Comparison of ENCODE assay signal across 14 mouse cellular contexts in the genomic region with DNA sequence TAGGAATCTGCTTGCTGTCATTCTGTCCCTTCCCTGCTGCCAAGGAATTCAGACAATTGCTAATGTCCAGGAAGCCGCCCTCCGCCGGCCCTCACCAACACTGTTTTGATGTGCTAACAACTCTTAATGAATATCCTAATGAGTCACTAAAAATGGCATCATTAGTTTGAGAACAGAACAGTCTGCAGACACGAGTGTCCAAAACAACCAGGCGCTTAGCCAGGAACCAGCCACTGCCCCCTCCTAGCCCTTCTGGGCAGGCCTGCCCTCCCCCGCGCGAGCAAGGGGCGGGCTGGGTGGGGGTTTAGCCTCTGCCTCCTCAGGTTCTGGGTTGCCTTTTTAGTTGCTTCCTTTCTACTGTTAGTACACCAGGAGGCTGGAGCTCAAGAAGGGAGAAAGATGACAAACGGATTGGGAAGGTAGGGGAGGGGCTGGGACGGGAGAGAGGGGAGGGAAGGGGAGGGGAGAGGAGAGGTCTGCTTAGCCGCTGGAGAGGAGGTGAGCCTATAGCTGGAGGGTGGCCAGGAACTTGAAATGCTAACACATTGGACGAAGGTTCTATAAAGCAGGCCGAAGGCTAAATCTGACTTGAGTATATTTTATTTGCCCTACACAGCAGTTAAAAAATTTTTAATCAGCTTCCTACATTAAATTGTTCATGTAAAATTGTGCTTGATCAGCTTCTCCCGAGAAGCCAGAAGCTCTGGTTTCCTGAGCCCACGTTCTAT. TPM values are rescaled to one million over a fixed set of nuclear protein-coding genes. Genes with fewer than 3 reads are reported as not detected.
DNase-seq lines count a peak whose midpoint lies in the region; ATAC-seq lines count a peak whose summit lies in the region.
"Had no signal": no experiment of that assay in that cellular context is flagged by ENCODE, and none has a peak within 500 bp of the region (broad histone marks: within the 10 kb centered on the region; RNA-seq: fewer than 3 reads in every experiment).

No protein-coding gene starts in this region.

- ATAC-seq in hindbrain, embryonic 13.5 days (ENCODE audit: low FRiP score) = no peak
- no peak for ATAC-seq in hindbrain, embryonic 12.5 days (ENCODE audit: low FRiP score)
- ATAC-seq in midbrain, embryonic 11.5 days (ENCODE audit: low FRiP score) = no peak
- ATAC-seq in midbrain, embryonic 16.5 days = no peak
- ATAC-seq in forebrain, embryonic 11.5 days (replicated peaks; ENCODE audit: low FRiP score) = no peak
- ATAC-seq: intestine, embryonic 16.5 days had no signal

- WGBS in hindbrain, embryonic 13.5 days = 17% methylated on average over 16 of the region's 16 CpGs
- 15% methylated on average over 16 of the region's 16 CpGs for WGBS in hindbrain, embryonic 12.5 days
- WGBS in midbrain, embryonic 11.5 days = 17% methylated on average over 16 of the region's 16 CpGs
- WGBS in midbrain, embryonic 16.5 days = 16% methylated on average over 16 of the region's 16 CpGs
- 16% methylated on average over 16 of the region's 16 CpGs for WGBS in forebrain, embryonic 11.5 days

- H3K4me1 ChIP-seq in hindbrain, embryonic 13.5 days (replicated peaks) = peaks cover 35% of the 10 kb centered on the region
- H3K4me1 ChIP-seq in hindbrain, embryonic 12.5 days = peaks cover 20% of the 10 kb centered on the region
- no peaks in the 10 kb centered on the region for H3K4me1 ChIP-seq in midbrain, embryonic 11.5 days (ENCODE audit: control insufficient read depth, insufficient read depth, low read length)
- peaks cover 21% of the 10 kb centered on the region for H3K4me1 ChIP-seq in midbrain, embryonic 16.5 days (ENCODE audit: control insufficient read depth, insufficient read depth, low read length)
- peaks cover 7% of the 10 kb centered on the region; the same call in 1 of the 2 replicates for H3K4me1 ChIP-seq in forebrain, embryonic 11.5 days (replicated peaks; ENCODE audit: control insufficient read depth, insufficient read depth, low read length)

- H3K4me3 ChIP-seq in hindbrain, embryonic 13.5 days = no peak overlapping the region
- H3K4me3 ChIP-seq in hindbrain, embryonic 12.5 days = no peak overlapping the region
- H3K4me3 ChIP-seq in midbrain, embryonic 11.5 days (ENCODE audit: low read depth, low read length) = no peak overlapping the region
- no peak overlapping the region for H3K4me3 ChIP-seq in midbrain, embryonic 16.5 days (ENCODE audit: low read depth, low read length)
- no peak overlapping the region for H3K4me3 ChIP-seq in forebrain, embryonic 11.5 days (ENCODE audit: low read depth, low read length)
- H3K4me3 ChIP-seq: erythroblast, embryonic 14.5 days had no signal

- no peak overlapping the region for H3K9ac ChIP-seq in hindbrain, embryonic 13.5 days
- no peak overlapping the region for H3K9ac ChIP-seq in hindbrain, embryonic 12.5 days
- H3K9ac ChIP-seq in midbrain, embryonic 11.5 days (ENCODE audit: low read length) = no peak overlapping the region
- no peak overlapping the region for H3K9ac ChIP-seq in midbrain, embryonic 16.5 days (ENCODE audit: low read depth, low read length)
- H3K9ac ChIP-seq in forebrain, embryonic 11.5 days (ENCODE audit: low read length) = no peak overlapping the region

- peak; percentile 83 for DNase-seq in midbrain, embryonic 11.5 days (ENCODE audit: low spot score, missing footprints)
- DNase-seq in forebrain, embryonic 11.5 days (ENCODE audit: low spot score) = no peak
- peak; percentile 16 for DNase-seq in lung, postnatal 14 days
- no peak for DNase-seq in gastrocnemius, postnatal 10 days
- no peak for DNase-seq in adrenal gland, postnatal 4 days (ENCODE audit: low spot score in 2 of 2)
- DNase-seq: adrenal gland, adult 2 months; gastrocnemius, postnatal 36 days; thymus, adult 2 months had no signal

- H3K36me3 ChIP-seq in hindbrain, embryonic 13.5 days = no peaks in the 10 kb centered on the region
- H3K36me3 ChIP-seq in hindbrain, embryonic 12.5 days = no peaks in the 10 kb centered on the region
- no peaks in the 10 kb centered on the region for H3K36me3 ChIP-seq in midbrain, embryonic 11.5 days (ENCODE audit: control insufficient read depth, insufficient read depth, low read length)
- H3K36me3 ChIP-seq in midbrain, embryonic 16.5 days (ENCODE audit: control insufficient read depth, insufficient read depth, low read length) = no peaks in the 10 kb centered on the region
- no peaks in the 10 kb centered on the region for H3K36me3 ChIP-seq in forebrain, embryonic 11.5 days (ENCODE audit: control insufficient read depth, insufficient read depth, low read length)

- peaks cover 43% of the 10 kb centered on the region for H3K27me3 ChIP-seq in hindbrain, embryonic 13.5 days
- H3K27me3 ChIP-seq in hindbrain, embryonic 12.5 days = peaks cover 47% of the 10 kb centered on the region
- peaks cover 15% of the 10 kb centered on the region for H3K27me3 ChIP-seq in midbrain, embryonic 11.5 days (ENCODE audit: control insufficient read depth, insufficient read depth, low read length)
- H3K27me3 ChIP-seq in midbrain, embryonic 16.5 days (ENCODE audit: control insufficient read depth, insufficient read depth, low read depth, low read length) = no peaks in the 10 kb centered on the region
- peaks cover 19% of the 10 kb centered on the region for H3K27me3 ChIP-seq in forebrain, embryonic 11.5 days (ENCODE audit: control insufficient read depth, insufficient read depth, low read length)

- H3K9me3 ChIP-seq in hindbrain, embryonic 13.5 days = no peaks in the 10 kb centered on the region
- no peaks in the 10 kb centered on the region for H3K9me3 ChIP-seq in hindbrain, embryonic 12.5 days (replicated peaks)
- no peaks in the 10 kb centered on the region for H3K9me3 ChIP-seq in midbrain, embryonic 11.5 days (ENCODE audit: control insufficient read depth, low read length)
- H3K9me3 ChIP-seq in midbrain, embryonic 16.5 days (replicated peaks; ENCODE audit: control insufficient read depth, low read length, poor library complexity, severe bottlenecking) = peaks cover 6% of the 10 kb centered on the region; the same call in 1 of the 2 replicates
- H3K9me3 ChIP-seq in forebrain, embryonic 11.5 days (ENCODE audit: control insufficient read depth, low read length) = no peaks in the 10 kb centered on the region; the same call in 1 of the 2 replicates

- no peak overlapping the region for H3K27ac ChIP-seq in hindbrain, embryonic 13.5 days
- no peak overlapping the region for H3K27ac ChIP-seq in hindbrain, embryonic 12.5 days
- H3K27ac ChIP-seq in midbrain, embryonic 11.5 days (ENCODE audit: low read depth, low read length) = no peak overlapping the region
- H3K27ac ChIP-seq in midbrain, embryonic 16.5 days (ENCODE audit: low read length) = no peak overlapping the region
- H3K27ac ChIP-seq in forebrain, embryonic 11.5 days (ENCODE audit: low read depth, low read length) = no peak overlapping the region

- H3K4me2 ChIP-seq in hindbrain, embryonic 13.5 days = 0 out of 2 replicates have a peak overlapping the region, but pooled peaks have one; percentile 6
- H3K4me2 ChIP-seq in hindbrain, embryonic 12.5 days (replicated peaks) = no peak overlapping the region
- H3K4me2 ChIP-seq in midbrain, embryonic 11.5 days = no peak overlapping the region
- H3K4me2 ChIP-seq in midbrain, embryonic 16.5 days (ENCODE audit: low read length) = no peak overlapping the region; the same call in 1 of the 2 replicates
- H3K4me2 ChIP-seq in forebrain, embryonic 11.5 days (ENCODE audit: low read depth, low read length, severe bottlenecking) = 0 out of 2 replicates have a peak overlapping the region, but pooled peaks have one; percentile 24

RNA-seq across cellular contexts. Expression of gene Unc5a, which starts 36.2 kb away (rescaled TPM):
- 7.8 and 8.4 TPM in 2 replicates for polyA plus RNA-seq in hindbrain, embryonic 13.5 days (2015; fragmentation: Nextera tagmentation; extraction: Ambion mirVana)
- polyA plus RNA-seq in hindbrain, embryonic 12.5 days (2016; fragmentation: Nextera tagmentation; extraction: Ambion mirVana) = 5.8 and 6.1 TPM in 2 replicates
- 2.2 and 2.9 TPM in 2 replicates for polyA plus RNA-seq in midbrain, embryonic 11.5 days (2014; fragmentation: Nextera tagmentation; extraction: Ambion mirVana)
- 14.1 and 16.3 TPM in 2 replicates for polyA plus RNA-seq in midbrain, embryonic 16.5 days (2015; fragmentation: Nextera tagmentation; extraction: Ambion mirVana)
- polyA plus RNA-seq in forebrain, embryonic 11.5 days (2014; fragmentation: Nextera tagmentation; extraction: Ambion mirVana) = 2.9 and 3.7 TPM in 2 replicates
- 1 to 10 TPM; 3.7 to 4.8 TPM for total RNA-seq in gastrocnemius, postnatal 10 days (2021)
- 10 to 100 TPM; 12.0 to 13.8 TPM for total RNA-seq in adrenal gland, postnatal 4 days (2021)
- total RNA-seq: MEL had no signal
- polyA plus RNA-seq: erythroblast, embryonic 14.5 days had no signal

Comparison
In these comparisons a context has a peak if more than half of its experiments do, and no peak if none do; other contexts are left out.
1. H3K4me2 ChIP-seq: peak in hindbrain, embryonic 13.5 days (single experiment) and forebrain, embryonic 11.5 days (single experiment); none in hindbrain, embryonic 12.5 days (single experiment), midbrain, embryonic 11.5 days (single experiment) and midbrain, embryonic 16.5 days (single experiment).
2. DNase-seq: peak in midbrain, embryonic 11.5 days (single experiment) and lung, postnatal 14 days (single experiment); none in forebrain, embryonic 11.5 days (single experiment), gastrocnemius, postnatal 10 days (single experiment) and adrenal gland, postnatal 4 days (0 of 2).